ENCODE assay signal across 20 mouse cellular contexts in the genomic region with DNA sequence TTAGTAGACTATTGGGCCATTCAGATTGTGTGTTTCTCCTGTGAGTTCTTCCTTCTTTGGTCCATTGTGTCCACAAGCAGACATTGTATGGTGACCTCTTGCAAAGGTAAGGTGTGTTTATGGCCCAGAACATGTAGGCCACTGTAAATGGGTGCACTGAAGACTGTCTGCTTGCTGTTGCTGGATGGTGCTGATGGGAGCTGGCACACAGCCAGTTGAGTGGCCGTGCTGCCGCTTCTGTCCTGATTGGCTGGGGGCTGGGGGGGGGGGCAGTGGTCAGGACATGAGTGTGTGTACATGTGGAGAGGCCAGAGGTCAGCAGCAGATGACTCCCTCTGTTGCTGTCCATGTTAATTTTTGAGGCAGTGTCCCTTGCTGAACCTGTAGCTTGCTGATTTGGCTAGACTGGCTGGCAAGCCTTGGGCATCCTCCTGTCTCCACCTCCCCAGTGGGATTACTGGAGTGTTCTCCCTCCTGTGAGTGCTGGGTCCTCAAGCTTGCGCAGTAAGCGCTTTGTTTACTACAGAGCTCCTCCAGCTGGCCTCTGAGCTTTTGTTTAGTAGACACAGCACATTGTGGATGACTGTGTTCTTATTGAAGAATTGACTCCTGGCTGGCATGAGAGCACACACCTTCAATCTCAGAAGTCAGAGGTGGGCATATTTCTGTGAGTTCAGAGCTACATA. TPM values are rescaled to one million over a fixed set of nuclear protein-coding genes. Genes with fewer than 3 reads are reported as not detected.
DNase-seq lines count a peak whose midpoint lies in the region; ATAC-seq and TF ChIP-seq lines count a peak whose summit lies in the region.
"Had no signal": no experiment of that assay in that cellular context is flagged by ENCODE, and none has a peak within 500 bp of the region (broad histone marks: within the 10 kb centered on the region; RNA-seq: fewer than 3 reads in every experiment).

No protein-coding gene starts in this region.

- H3K36me3 ChIP-seq in hindbrain, embryonic 15.5 days, result no peaks in the 10 kb centered on the region

- H3K4me1 ChIP-seq in hindbrain, embryonic 15.5 days (replicated peaks), result peaks cover 5% of the 10 kb centered on the region; the same call in 1 of the 2 replicates
- H3K4me1 ChIP-seq: embryonic facial prominence, embryonic 10.5 days; limb, embryonic 12.5 days had no signal

- TF ChIP-seq CTCF in left cerebral cortex, adult 2 months (IDR thresholded peaks at IDR 0.05), result no peak

- H3K27ac ChIP-seq in left cerebral cortex, adult 2 months, result no peak overlapping the region
- H3K27ac ChIP-seq in hindbrain, embryonic 15.5 days (replicated peaks), result no peak overlapping the region
- H3K27ac ChIP-seq: embryonic facial prominence, embryonic 10.5 days; limb, embryonic 12.5 days; liver, embryonic 15.5 days had no signal

- intact Hi-C loops in left cerebral cortex, postnatal 4 days (cut with DNase I), result no loop called here
- intact Hi-C loops in left cerebral cortex, adult 2 months (cut with DNase I), result no loop called here

- DNase-seq in left cerebral cortex, postnatal 4 days, result peak; percentile 26
- DNase-seq in left cerebral cortex, adult 2 months (ENCODE audit: extremely low spot score in 1 of 2, low spot score in 2 of 2), result no peak
- DNase-seq in retina, postnatal 1 day, result peak; percentile 90
- DNase-seq in retina, embryonic 14.5 days (ENCODE audit: low spot score), result no peak
- DNase-seq in urinary bladder, adult 2 months (ENCODE audit: low spot score), result no peak
- DNase-seq in left cerebral cortex, adult 18-20 months (ENCODE audit: low spot score in 2 of 2), result no peak
- DNase-seq: cerebellum, postnatal 36 days; layer of hippocampus, postnatal 36 days had no signal

- no peak overlapping the region for H3K4me3 ChIP-seq in left cerebral cortex, adult 2 months
- H3K4me3 ChIP-seq in hindbrain, embryonic 15.5 days, result no peak overlapping the region
- H3K4me3 ChIP-seq: embryonic facial prominence, embryonic 10.5 days; erythroblast, embryonic 14.5 days; limb, embryonic 12.5 days; liver, embryonic 15.5 days had no signal

- WGBS in hindbrain, embryonic 15.5 days, result 48% methylated on average over 4 of the region's 4 CpGs

- H3K9me3 ChIP-seq in hindbrain, embryonic 15.5 days, result no peaks in the 10 kb centered on the region
- H3K9me3 ChIP-seq: embryonic facial prominence, embryonic 10.5 days; limb, embryonic 12.5 days; liver, embryonic 15.5 days had no signal

- 0 out of 2 replicates have a peak, but pooled peaks have one; percentile 28 for ATAC-seq in hindbrain, embryonic 15.5 days (ENCODE audit: low FRiP score, low read depth)
- ATAC-seq: activated CD4-positive, CD25-positive, alpha-beta regulatory T cell, adult 4 months had no signal

- H3K9ac ChIP-seq in hindbrain, embryonic 15.5 days, result no peak overlapping the region
- H3K9ac ChIP-seq: limb, embryonic 12.5 days; liver, embryonic 15.5 days had no signal

- no peak overlapping the region for H3K4me2 ChIP-seq in hindbrain, embryonic 15.5 days
- H3K4me2 ChIP-seq: limb, embryonic 12.5 days; liver, embryonic 15.5 days had no signal

- no peaks in the 10 kb centered on the region for H3K27me3 ChIP-seq in hindbrain, embryonic 15.5 days
- H3K27me3 ChIP-seq: limb, embryonic 12.5 days; liver, embryonic 15.5 days had no signal

RNA-seq across cellular contexts. Expression of gene Nacad, which starts 25.6 kb away (rescaled TPM):
- 10 to 100 TPM; 94.4 to 99.0 TPM for total RNA-seq in left cerebral cortex, postnatal 4 days (2021)
- total RNA-seq in left cerebral cortex, adult 2 months (2021), result 10 to 100 TPM; 41.4 to 43.8 TPM
- polyA plus RNA-seq in hindbrain, embryonic 15.5 days (2015; fragmentation: Nextera tagmentation; extraction: Ambion mirVana), result 85.3 and 89.8 TPM in 2 replicates
- 19.1 and 24.0 TPM in 2 replicates for polyA plus RNA-seq in urinary bladder, adult 2 months (2012; rRNA removed)
- 10 to 100 TPM; 42.6 to 55.9 TPM for total RNA-seq in left cerebral cortex, adult 18-20 months (2021)
- polyA plus RNA-seq: activated CD4-positive, CD25-positive, alpha-beta regulatory T cell, adult 4 months had no signal

RNA-seq across cellular contexts. Expression of gene Ccm2, which starts 33.5 kb away (rescaled TPM):
- total RNA-seq in left cerebral cortex, postnatal 4 days (2021), result 10 to 100 TPM; 55.6 to 58.9 TPM
- total RNA-seq in left cerebral cortex, adult 2 months (2021), result 10 to 100 TPM; 51.3 to 69.5 TPM
- polyA plus RNA-seq in hindbrain, embryonic 15.5 days (2015; fragmentation: Nextera tagmentation; extraction: Ambion mirVana), result 92.2 and 95.9 TPM in 2 replicates
- polyA plus RNA-seq in urinary bladder, adult 2 months (2012; rRNA removed), result 66.1 and 77.6 TPM in 2 replicates
- total RNA-seq in left cerebral cortex, adult 18-20 months (2021), result 10 to 100 TPM; 63.5 to 67.0 TPM

RNA-seq across cellular contexts. Expression of gene Tbrg4, which starts 45.7 kb away (rescaled TPM):
- 10 to 100 TPM; 50.5 to 52.2 TPM for total RNA-seq in left cerebral cortex, postnatal 4 days (2021)
- total RNA-seq in left cerebral cortex, adult 2 months (2021), result 10 to 100 TPM; 45.9 to 50.8 TPM
- polyA plus RNA-seq in hindbrain, embryonic 15.5 days (2015; fragmentation: Nextera tagmentation; extraction: Ambion mirVana), result 31.8 and 33.0 TPM in 2 replicates
- polyA plus RNA-seq in urinary bladder, adult 2 months (2012; rRNA removed), result 41.5 and 50.3 TPM in 2 replicates
- 10 to 100 TPM; 49.3 to 50.4 TPM for total RNA-seq in left cerebral cortex, adult 18-20 months (2021)

RNA-seq across cellular contexts. Expression of gene Wap, which starts 58.2 kb away (rescaled TPM):
- total RNA-seq in left cerebral cortex, postnatal 4 days (2021), result not detected
- not detected for total RNA-seq in left cerebral cortex, adult 2 months (2021)
- polyA plus RNA-seq in hindbrain, embryonic 15.5 days (2015; fragmentation: Nextera tagmentation; extraction: Ambion mirVana), result not detected in 2 replicates
- not detected in 2 replicates for polyA plus RNA-seq in urinary bladder, adult 2 months (2012; rRNA removed)
- total RNA-seq in left cerebral cortex, adult 18-20 months (2021), result not detected
- total RNA-seq: adrenal gland, postnatal 4 days; gastrocnemius, adult 18-20 months; heart, adult 18-20 months; layer of hippocampus, postnatal 36 days had no signal
- polyA plus RNA-seq: activated CD4-positive, CD25-positive, alpha-beta regulatory T cell, adult 4 months; embryonic facial prominence, embryonic 10.5 days; erythroblast, embryonic 14.5 days; heart, embryonic 16.5 days; kidney, embryonic 14.5 days; large intestine, adult 2 months; limb, embryonic 12.5 days; liver, embryonic 15.5 days had no signal

RNA-seq across cellular contexts. Expression of gene Myo1g, which starts 59.4 kb away (rescaled TPM):
- total RNA-seq in left cerebral cortex, postnatal 4 days (2021), result under 1 TPM; 0.46 to 0.74 TPM
- total RNA-seq in left cerebral cortex, adult 2 months (2021), result under 1 TPM; 0.40 to 0.48 TPM
- polyA plus RNA-seq in hindbrain, embryonic 15.5 days (2015; fragmentation: Nextera tagmentation; extraction: Ambion mirVana), result 0.39 and 0.54 TPM in 2 replicates
- polyA plus RNA-seq in urinary bladder, adult 2 months (2012; rRNA removed), result 10.1 and 12.6 TPM in 2 replicates
- total RNA-seq in left cerebral cortex, adult 18-20 months (2021), result under 1 TPM; 0.23 to 0.49 TPM

Comparison
In these comparisons a context has a peak if more than half of its experiments do, and no peak if none do; other contexts are left out.
1. DNase-seq: peak in left cerebral cortex, postnatal 4 days (single experiment) and retina, postnatal 1 day (single experiment); none in left cerebral cortex, adult 2 months (0 of 2), retina, embryonic 14.5 days (single experiment), urinary bladder, adult 2 months (single experiment) and left cerebral cortex, adult 18-20 months (0 of 2).